Mouse (Mus musculus) cerebellum, adult 8-10 months (tissue): ENCODE data around the gene Limch1.

Experiments used
- DNase-seq: peaks from one replicate; pipeline ENCODE4 v3.0.0; 2022

Limch1 gene

DNA sequence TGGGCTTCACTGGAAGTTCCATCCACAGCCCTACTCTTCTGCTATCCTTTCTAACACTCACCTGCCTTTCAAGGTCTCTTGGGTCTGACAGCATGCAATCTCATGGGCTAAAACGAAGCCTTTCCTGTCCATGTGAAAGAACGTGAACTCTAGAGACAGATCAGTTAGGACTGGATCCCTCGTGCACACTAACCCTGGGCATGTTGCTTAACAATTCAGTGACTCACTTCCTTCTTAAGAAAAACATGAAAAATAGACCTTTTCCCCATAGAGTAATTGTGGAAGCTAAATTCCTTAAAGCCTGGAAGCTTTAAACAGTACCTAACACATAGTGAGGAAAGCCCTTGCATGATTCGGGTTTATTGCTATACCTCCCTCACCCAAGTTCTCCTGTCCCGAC, 345.2 kb downstream of the Limch1 start:
- no peak for DNase-seq

GRCm38 (mm10) chr5:67091766-67092165, 346.1 kb downstream of the Limch1 start:
- DNase-seq = no peak

DNA sequence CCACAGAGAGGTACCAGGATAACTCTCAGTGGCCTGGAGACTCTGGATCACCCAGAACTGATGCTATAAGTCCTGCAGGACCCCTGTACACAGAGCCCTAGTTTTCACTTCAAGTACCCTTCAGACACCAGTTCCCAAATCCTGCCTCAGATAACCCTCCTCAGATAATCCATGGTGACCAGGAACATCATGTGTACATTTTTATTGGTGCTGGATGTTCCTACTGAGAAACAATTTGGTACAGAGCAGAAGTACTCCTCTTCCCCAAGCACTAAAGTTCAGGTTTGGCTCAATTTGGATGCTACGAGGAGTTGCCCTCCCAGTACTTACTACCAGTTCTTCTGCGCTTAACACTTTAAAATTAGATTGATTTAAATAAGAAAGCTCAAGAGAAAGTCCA, 348.4 kb downstream of the Limch1 start:
- DNase-seq = no peak

DNA sequence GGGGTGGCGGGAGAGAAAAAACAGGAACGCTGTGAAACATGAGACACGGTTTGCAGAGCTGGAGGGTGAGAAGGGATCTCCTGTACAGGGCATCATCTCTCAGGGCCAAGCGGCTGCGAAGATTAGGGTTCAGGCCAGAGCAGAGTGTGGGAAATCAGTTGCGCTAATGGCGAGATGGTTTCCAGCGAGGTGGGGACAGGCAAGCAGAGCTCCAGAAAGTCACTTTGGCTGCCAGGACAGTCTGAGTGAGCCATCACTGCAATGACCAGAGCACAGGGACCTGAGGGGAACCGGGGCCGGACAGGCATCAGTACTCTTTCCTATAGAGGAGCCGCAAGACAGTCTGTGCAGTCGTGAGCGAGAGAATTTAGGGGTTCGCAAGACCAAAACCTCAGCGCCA, 349.5 kb downstream of the Limch1 start:
- no peak for DNase-seq

DNA sequence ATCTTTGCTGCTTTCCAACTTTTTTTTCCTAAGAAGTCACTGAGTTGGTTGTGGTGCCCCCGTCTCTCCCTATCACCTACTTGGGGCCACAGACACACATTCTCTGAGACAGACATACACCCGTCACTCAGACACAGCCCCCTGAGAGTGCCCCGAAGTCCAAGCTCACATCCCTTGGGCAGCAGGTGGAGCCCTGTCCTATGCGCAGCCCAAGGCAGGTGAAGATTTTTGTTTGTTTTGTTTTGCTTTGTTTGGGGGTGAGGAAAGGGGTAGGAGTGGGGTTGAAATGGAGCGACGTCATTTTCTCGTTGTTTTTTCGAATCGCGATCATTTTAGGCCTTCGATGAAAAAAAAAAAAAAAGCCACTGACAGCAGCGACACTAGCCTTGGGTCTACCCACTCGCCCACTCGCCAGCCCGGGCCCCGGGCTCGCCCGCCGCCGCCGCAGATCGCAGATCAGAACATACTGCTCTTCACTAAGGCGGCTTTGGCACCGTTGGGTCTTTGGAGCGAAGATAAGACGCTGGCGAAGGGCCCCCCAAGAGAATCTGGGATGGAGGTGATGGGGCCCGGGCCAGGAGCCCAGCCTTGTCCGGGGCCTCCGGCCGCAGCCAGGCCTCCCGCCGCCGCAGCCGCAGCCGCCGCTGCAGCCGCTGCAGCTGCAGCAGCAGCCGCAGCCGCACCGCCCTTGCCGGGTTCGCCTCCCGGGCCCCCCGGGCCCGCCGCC, 350.2 kb downstream of the Limch1 start:
- no peak for DNase-seq

GRCm38 (mm10) chr5:67096378-67096771, 350.7 kb downstream of the Limch1 start:
- no peak for DNase-seq

GRCm38 (mm10) chr5:67097106-67098050, 351.8 kb downstream of the Limch1 start:
- no peak for DNase-seq

- DNase-seq = no peak
These were observed 352.6 kb downstream of the Limch1 start for GRCm38 (mm10) chr5:67098051-67098732.

DNA sequence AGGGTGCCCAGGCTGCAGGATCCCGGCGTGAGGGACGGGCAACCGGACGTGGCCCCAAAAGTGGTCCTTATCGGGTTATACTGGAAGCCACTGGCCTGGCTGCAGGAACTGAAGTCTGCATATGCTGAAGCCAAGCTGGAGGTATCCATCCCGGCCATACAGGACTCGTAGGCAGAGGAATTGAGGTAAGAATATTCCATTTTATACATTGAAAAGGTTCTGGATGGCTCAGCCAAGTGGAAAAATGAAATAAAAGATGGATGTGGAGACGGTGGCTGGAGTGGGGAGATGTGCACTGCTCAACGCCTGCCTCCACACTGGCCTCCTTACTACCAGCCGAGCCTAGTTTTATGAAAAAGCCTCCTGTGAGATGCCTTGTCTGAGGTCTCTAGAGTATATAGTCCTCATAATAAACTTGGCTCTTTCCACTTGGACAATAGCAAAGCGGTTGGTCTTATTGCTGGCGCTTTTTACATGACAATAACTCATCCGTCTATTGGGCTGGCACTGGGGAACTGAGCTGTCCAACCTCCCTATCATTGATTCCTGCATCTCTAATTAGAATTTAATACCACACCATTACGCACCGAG, 353.2 kb downstream of the Limch1 start, which contains the start of gene Phox2b:
Gene Phox2b, minus strand, starts transcription at position 569 of the 591 bp plus-strand sequence.
- no peak for DNase-seq

DNA sequence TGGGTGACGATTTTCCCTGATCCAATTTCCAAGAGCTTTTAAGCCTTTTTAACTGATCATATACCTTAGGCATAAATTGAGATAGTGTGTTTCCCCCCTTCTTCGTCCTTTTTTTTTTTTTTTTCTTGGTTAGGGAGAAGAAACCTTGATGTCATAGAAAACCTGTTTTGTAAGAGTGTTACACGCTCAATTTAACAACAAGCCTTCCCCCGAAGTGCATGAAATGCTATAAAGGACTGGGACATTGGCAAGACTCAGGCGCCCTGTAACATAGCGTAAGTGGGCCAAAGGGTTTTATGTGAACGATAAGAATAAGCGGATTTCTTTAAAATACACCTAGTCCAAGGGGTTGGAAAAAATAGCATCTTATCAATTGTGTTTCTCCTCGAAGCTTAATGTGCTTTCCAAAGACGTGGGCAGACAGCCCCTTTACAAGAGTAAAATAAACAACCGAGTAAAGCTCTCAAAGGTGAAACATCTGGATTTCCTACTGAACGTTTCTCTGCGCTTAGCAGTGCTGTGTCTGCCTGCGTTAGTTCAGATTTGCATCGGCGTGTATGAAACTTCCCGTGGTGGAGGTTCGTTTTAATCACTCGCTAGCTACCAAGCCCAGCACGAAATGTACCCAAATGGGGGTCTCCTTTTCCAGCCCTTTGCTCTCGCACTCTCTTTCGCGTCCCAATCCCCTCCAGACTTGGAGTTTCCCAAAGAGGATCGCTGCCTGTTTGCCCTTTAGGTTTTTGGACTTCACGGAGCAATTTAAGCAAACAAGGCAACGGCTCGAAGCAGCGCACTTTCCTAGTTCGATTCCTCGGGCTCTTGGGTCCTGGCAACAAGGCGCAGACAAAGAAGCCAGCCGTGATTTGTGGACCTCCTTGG, 354.0 kb downstream of the Limch1 start:
- no peak for DNase-seq

- no peak for DNase-seq
These were observed 355.2 kb downstream of the Limch1 start for GRCm38 (mm10) chr5:67100564-67101394.

GRCm38 (mm10) chr5:67101395-67101760, 355.8 kb downstream of the Limch1 start:
- no peak for DNase-seq

DNA sequence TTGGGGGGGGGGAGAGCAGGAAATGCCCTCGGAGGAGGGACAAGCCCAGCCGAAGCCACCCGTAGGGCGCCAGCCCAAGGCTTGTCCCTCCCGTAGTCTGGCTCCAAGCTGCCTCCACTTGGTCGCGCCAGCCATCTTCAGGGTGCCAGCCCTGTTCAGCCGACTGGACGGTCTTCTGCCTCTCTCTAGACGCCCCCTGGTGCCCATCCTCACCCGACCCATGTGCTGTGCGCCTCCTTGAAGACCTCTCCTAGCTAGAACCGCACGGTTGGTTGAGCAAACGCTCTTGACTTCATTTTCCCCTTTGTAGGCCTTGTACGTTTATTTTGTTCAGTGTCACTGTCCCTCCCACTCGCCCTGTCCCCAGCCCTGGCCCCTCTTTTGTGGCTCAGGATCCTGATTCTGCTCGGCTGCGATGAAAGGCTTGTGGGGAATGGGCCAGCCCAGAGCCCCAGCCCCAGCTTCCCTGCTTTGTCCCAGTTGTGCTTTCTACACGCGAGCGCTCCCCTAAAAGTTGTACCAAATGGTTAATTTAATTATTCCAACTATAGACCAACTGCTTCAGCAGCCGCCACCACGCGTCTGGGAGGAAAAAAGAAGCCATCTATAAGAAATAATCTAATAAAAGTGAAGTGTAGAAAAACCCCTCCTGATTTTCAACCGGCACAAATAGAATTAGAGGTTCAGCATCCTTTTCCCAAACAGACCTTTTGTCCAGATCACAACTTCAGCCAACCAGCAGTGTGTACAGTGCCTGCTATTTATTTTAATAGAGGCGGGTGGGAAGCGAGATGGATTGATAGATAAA, 356.4 kb downstream of the Limch1 start:
- DNase-seq = no peak

GRCm38 (mm10) chr5:67103016-67103415, 357.4 kb downstream of the Limch1 start:
- no peak for DNase-seq

DNA sequence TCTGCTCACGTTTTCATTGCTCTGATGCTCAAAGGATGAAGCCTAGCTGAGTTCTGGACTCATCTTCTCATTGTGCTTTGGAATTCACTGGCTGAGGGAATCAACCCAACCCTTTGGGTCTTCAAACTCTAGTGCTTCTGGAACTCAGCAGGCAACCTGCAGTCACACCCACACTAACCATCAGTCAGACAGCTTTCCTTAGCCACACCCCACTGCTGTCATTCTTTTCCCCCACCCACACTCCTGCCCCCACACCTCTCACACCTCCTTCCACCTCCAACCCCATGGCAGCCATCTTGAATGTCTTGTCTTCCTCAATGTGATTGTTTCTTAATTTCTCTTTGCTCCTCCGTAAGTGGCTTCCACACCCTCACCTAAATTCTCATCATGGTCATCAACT, 360.6 kb downstream of the Limch1 start:
- no peak for DNase-seq
